Mouse (Mus musculus): ENCODE measurements around the gene Pfkfb3. TPM values are rescaled to one million over a fixed set of nuclear protein-coding genes. Genes with fewer than 3 reads are reported as not detected.

Pfkfb3 gene
- polyA plus RNA-seq, 2 experiments: 2.6 to 5.2 TPM

DNA sequence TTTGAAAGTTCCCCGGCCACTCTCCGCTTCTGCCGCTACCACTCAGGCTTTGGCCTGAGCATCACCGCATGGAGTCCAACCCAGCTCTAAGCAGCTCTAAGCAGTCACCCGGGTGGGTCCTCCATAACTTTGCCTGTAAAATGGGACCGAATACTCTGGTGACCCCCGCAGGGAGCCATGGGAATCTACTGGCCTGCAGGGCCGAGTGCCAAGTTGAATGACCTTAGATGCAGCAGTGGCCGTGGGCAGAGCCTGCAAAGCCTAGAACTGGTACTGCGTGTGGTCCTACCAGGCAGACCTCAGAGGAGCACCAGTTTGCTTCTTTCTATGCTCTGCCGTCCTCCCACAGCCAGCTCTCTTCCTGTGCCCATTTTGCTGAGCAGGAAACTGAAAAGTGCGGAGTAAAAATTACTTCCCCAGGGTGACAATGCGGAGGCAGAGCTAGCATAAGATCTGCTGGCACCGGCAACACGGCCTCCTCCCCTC is 868 bp downstream of the Pfkfb3 start:
- Histone ChIP-seq H3K9ac (replicated peaks) (no peak overlapping the region), H3K4me1 (replicated peaks; ENCODE audit: control insufficient read depth in 2 of 2, insufficient read depth in 2 of 2, low read length in 1 of 2) (peaks cover 0 to 4% of the 10 kb centered on the region in 2 experiments; a peak in 1 of 4 replicates), H3K36me3 (replicated peaks; ENCODE audit: control insufficient read depth, insufficient read depth, low read depth) (no peaks in the 10 kb centered on the region), H3K27ac (no peak overlapping the region), H3K9me3 (ENCODE audit: control insufficient read depth, low read length) (no peaks in the 10 kb centered on the region), H3K27me3 (ENCODE audit: control insufficient read depth, insufficient read depth, low read length) (peaks cover 14% of the 10 kb centered on the region), H3K4me2 (ENCODE audit: low read depth) (peak overlapping the region; percentile 48), H3K4me3 (ENCODE audit: insufficient read depth in 1 of 2, low read depth in 2 of 2, low read length in 2 of 2) (peak overlapping the region; percentile 26 to 31)
- no peak for DNase-seq (ENCODE audit: low read depth in 3 of 3, low spot score in 3 of 3)
- peak; percentile 22; the same call in 1 of the 2 replicates for ATAC-seq (ENCODE audit: insufficient read depth)
- 4% methylated on average over 15 of the region's 15 CpGs for WGBS (ENCODE audit: insufficient replicate concordance)
- TF ChIP-seq EP300 (IDR thresholded peaks at IDR 0.05; ENCODE audit: low read depth) (no peak), CTCF (IDR thresholded peaks at IDR 0.05; ENCODE audit: low read depth) (no peak)

DNA sequence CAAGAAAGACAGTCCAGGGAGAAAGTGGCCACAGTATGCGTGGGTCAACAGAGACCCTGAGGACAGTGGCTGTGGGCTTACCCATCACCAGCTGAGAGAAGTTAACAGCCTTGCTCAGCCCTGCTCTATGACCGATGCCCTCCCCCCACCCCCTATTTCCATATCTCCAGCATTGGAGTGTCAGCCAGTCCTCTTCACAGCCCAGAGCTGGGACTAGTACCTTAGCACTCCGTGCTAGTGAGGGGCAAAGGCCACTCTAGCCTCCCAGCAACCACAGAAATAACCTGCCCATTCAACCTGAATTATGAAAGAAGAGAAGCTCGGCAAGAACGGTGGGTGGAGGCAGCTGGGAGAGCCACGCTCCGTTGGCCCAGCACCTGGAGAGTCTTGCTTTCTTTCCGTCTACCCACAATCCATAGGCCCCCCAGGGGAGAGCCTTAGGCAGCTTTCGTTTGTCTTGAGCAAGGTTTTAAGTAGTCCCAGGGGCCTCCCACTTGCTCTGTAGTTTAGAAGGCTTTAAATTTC is 1.5 kb downstream of the Pfkfb3 start:
- H3K9me3 ChIP-seq (ENCODE audit: control insufficient read depth, low read length): no peaks in the 10 kb centered on the region
- H3K4me2 ChIP-seq (ENCODE audit: low read depth): peak overlapping the region; percentile 48
- no peaks in the 10 kb centered on the region for H3K36me3 ChIP-seq (replicated peaks; ENCODE audit: control insufficient read depth, insufficient read depth, low read depth)
- DNase-seq (ENCODE audit: low read depth in 3 of 3, low spot score in 3 of 3): no peak
- peaks cover 14% of the 10 kb centered on the region for H3K27me3 ChIP-seq (ENCODE audit: control insufficient read depth, insufficient read depth, low read length)
- H3K4me3 ChIP-seq (ENCODE audit: insufficient read depth in 1 of 2, low read depth in 2 of 2, low read length in 2 of 2): peak overlapping the region; percentile 26 to 31
- no peak for TF ChIP-seq CTCF (IDR thresholded peaks at IDR 0.05; ENCODE audit: low read depth)
- no peak for TF ChIP-seq EP300 (IDR thresholded peaks at IDR 0.05; ENCODE audit: low read depth)
- peaks cover 0 to 4% of the 10 kb centered on the region in 2 experiments; a peak in 1 of 4 replicates for H3K4me1 ChIP-seq (replicated peaks; ENCODE audit: control insufficient read depth in 2 of 2, insufficient read depth in 2 of 2, low read length in 1 of 2)
- H3K27ac ChIP-seq: no peak overlapping the region
- 7% methylated on average over 9 of the region's 9 CpGs for WGBS (ENCODE audit: insufficient replicate concordance)
- ATAC-seq (ENCODE audit: insufficient read depth): no peak
- no peak overlapping the region for H3K9ac ChIP-seq (replicated peaks)

DNA sequence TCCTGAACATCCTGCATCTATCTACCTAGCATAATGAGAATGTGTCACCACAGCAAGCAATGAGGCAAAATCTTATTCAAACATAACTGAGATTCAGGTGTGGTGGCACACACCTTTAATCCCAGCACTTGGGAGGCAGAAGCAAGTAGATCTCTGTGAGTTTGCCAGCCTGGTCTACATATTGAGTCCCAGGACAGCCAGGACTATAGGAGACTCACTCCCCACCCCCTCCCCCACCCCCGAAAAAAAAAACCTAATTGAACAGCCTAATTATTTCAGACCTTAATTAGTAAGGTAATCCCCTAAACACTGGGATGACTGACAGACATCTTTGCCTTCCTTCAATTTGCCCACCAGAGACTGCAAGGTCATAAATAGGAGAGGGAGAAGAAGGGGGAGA is 2.2 kb downstream of the Pfkfb3 start:
- Histone ChIP-seq H3K4me1 (replicated peaks; ENCODE audit: control insufficient read depth in 2 of 2, insufficient read depth in 2 of 2, low read length in 1 of 2) (peaks cover 0 to 4% of the 10 kb centered on the region in 2 experiments; a peak in 1 of 4 replicates), H3K4me2 (ENCODE audit: low read depth) (no peak overlapping the region), H3K9me3 (ENCODE audit: control insufficient read depth, low read length) (no peaks in the 10 kb centered on the region), H3K27me3 (ENCODE audit: control insufficient read depth, insufficient read depth, low read length) (peaks cover 14% of the 10 kb centered on the region), H3K9ac (replicated peaks) (no peak overlapping the region), H3K36me3 (replicated peaks; ENCODE audit: control insufficient read depth, insufficient read depth, low read depth) (no peaks in the 10 kb centered on the region), H3K4me3 (ENCODE audit: insufficient read depth in 1 of 2, low read depth in 2 of 2, low read length in 2 of 2) (no peak overlapping the region), H3K27ac (no peak overlapping the region)
- TF ChIP-seq EP300 (IDR thresholded peaks at IDR 0.05; ENCODE audit: low read depth) (no peak), CTCF (IDR thresholded peaks at IDR 0.05; ENCODE audit: low read depth) (no peak)
- no peak for DNase-seq (ENCODE audit: low read depth in 3 of 3, low spot score in 3 of 3)
- no peak for ATAC-seq (ENCODE audit: insufficient read depth)
- 29% methylated on average over 1 of the region's 1 CpGs for WGBS (ENCODE audit: insufficient replicate concordance)

DNA sequence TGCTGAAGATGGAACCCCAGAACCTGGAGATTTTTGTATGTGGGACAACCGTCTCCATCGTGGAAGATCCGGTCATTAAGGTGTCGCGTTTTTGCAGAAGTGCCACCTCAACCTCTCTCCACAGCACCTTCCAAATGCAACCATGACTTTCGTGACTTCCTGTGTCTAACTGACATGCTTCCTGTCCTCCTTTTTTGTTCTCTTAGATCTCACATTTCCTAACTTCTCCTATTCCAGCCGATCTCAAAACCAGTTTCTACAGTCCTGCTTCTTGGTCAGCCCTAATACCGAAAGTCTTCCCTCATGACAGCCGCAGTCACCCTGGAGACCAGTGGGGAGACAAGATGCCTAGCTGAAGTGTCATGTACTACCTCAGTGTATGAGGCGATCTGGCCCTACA is 5.4 kb downstream of the Pfkfb3 start:
- H3K36me3 ChIP-seq (replicated peaks; ENCODE audit: control insufficient read depth, insufficient read depth, low read depth): no peaks in the 10 kb centered on the region
- no peak overlapping the region for H3K4me2 ChIP-seq (ENCODE audit: low read depth)
- ATAC-seq (ENCODE audit: insufficient read depth): no peak
- no peak overlapping the region for H3K27ac ChIP-seq
- no peak overlapping the region for H3K9ac ChIP-seq (replicated peaks)
- TF ChIP-seq EP300 (IDR thresholded peaks at IDR 0.05; ENCODE audit: low read depth) (no peak), CTCF (IDR thresholded peaks at IDR 0.05; ENCODE audit: low read depth) (no peak)
- peaks cover 0 to 21% of the 10 kb centered on the region in 2 experiments; a peak in 2 of 4 replicates for H3K4me1 ChIP-seq (replicated peaks; ENCODE audit: control insufficient read depth in 2 of 2, insufficient read depth in 2 of 2, low read length in 1 of 2)
- DNase-seq (ENCODE audit: low read depth in 3 of 3, low spot score in 3 of 3): no peak
- H3K27me3 ChIP-seq (ENCODE audit: control insufficient read depth, insufficient read depth, low read length): peaks cover 7% of the 10 kb centered on the region
- H3K9me3 ChIP-seq (ENCODE audit: control insufficient read depth, low read length): no peaks in the 10 kb centered on the region
- H3K4me3 ChIP-seq (ENCODE audit: insufficient read depth in 1 of 2, low read depth in 2 of 2, low read length in 2 of 2): no peak overlapping the region
- WGBS (ENCODE audit: insufficient replicate concordance): 32% methylated on average over 10 of the region's 10 CpGs

DNA sequence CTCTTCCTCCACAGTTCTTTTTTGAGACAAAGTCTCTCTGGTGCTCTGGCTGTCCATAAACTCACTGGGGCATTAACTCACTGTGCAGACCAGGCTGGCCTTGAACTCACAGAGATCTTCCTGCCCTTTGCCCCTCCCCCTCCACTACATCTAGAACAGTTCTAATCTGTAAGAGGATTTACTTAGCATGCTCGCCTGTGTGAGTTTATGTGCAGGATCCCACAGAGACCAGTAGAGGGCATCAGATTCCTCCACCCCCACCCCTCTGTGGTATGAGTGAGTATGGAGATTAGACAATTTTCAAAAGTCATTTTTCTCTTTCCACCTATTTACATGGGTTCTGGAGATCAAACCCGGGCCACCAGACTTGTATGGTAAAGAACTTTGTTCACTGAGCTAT is 6.3 kb downstream of the Pfkfb3 start:
- Histone ChIP-seq H3K4me1 (replicated peaks; ENCODE audit: control insufficient read depth in 2 of 2, insufficient read depth in 2 of 2, low read length in 1 of 2) (peaks cover 0 to 21% of the 10 kb centered on the region in 2 experiments; a peak in 2 of 4 replicates), H3K4me3 (ENCODE audit: insufficient read depth in 1 of 2, low read depth in 2 of 2, low read length in 2 of 2) (no peak overlapping the region), H3K4me2 (ENCODE audit: low read depth) (no peak overlapping the region), H3K9me3 (ENCODE audit: control insufficient read depth, low read length) (no peaks in the 10 kb centered on the region), H3K27me3 (ENCODE audit: control insufficient read depth, insufficient read depth, low read length) (no peaks in the 10 kb centered on the region), H3K36me3 (replicated peaks; ENCODE audit: control insufficient read depth, insufficient read depth, low read depth) (no peaks in the 10 kb centered on the region), H3K9ac (replicated peaks) (no peak overlapping the region), H3K27ac (no peak overlapping the region)
- DNase-seq (ENCODE audit: low read depth in 3 of 3, low spot score in 3 of 3) (peak in 1 of 3 experiments; percentile 25), ATAC-seq (ENCODE audit: insufficient read depth) (0 out of 2 replicates have a peak, but pooled peaks have one; percentile 25)
- TF ChIP-seq CTCF (IDR thresholded peaks at IDR 0.05; ENCODE audit: low read depth) (peak; percentile 48), EP300 (IDR thresholded peaks at IDR 0.05; ENCODE audit: low read depth) (no peak)
- 29% methylated on average over 2 of the region's 2 CpGs for WGBS (ENCODE audit: insufficient replicate concordance)

Measured in liver, embryonic 14.5 days (tissue).